Mouse (Mus musculus) intestine, embryonic 16.5 days (tissue): ENCODE results near the gene Lgals8. TPM values are rescaled to one million over a fixed set of nuclear protein-coding genes. Genes with fewer than 3 reads are reported as not detected.

Experiments used
- ATAC-seq: fragments of 200-750 bp; cut with Nextera tagmentation; 2 replicates; pipeline ENCODE4 v1.8.0; 2017; ENCODE audit warnings: moderate TSS enrichment, moderate library complexity
- H3K27ac ChIP-seq: fragments of 300-500 bp; sonication (generic); 2 replicates; pipeline ENCODE4 v1.5.1; 2014; ENCODE audit warnings: mild to moderate bottlenecking, low read length
- H3K27me3 ChIP-seq: fragments of 300-500 bp; sonication (generic); replicated peaks from 2 replicates; pipeline ENCODE4 v1.6.1; 2014; ENCODE audit warnings: low read length, control low read depth, mixed read lengths; ENCODE audit not compliant: control insufficient read depth, insufficient read depth
- H3K36me3 ChIP-seq: fragments of 300-500 bp; sonication (generic); 2 replicates; pipeline ENCODE4 v1.6.1; 2014; ENCODE audit warnings: low read length, control low read depth; ENCODE audit not compliant: control insufficient read depth, insufficient read depth
- H3K4me1 ChIP-seq: fragments of 300-500 bp; sonication (generic); 2 replicates; pipeline ENCODE4 v1.6.1; 2014; ENCODE audit warnings: low read length, control low read depth, mixed read lengths; ENCODE audit not compliant: control insufficient read depth, insufficient read depth
- H3K4me2 ChIP-seq: fragments of 300-500 bp; sonication (generic); 2 replicates; pipeline ENCODE4 v1.6.1; 2014; ENCODE audit warnings: low read depth, low read length, control low read depth
- H3K4me3 ChIP-seq: fragments of 300-500 bp; sonication (generic); 2 replicates; pipeline ENCODE4 v1.5.1; 2014; ENCODE audit warnings: mild to moderate bottlenecking, low read length
- H3K9ac ChIP-seq: fragments of 300-500 bp; sonication (generic); 2 replicates; pipeline ENCODE4 v1.6.1; 2014; ENCODE audit warnings: low read depth, low read length
- H3K9me3 ChIP-seq: fragments of 300-500 bp; sonication (generic); 2 replicates; pipeline ENCODE4 v1.6.1; 2016; ENCODE audit warnings: low read length, control low read depth; ENCODE audit not compliant: control insufficient read depth
- WGBS: fragments of 180-500 bp; shearing (Covaris S2); extraction: QIAGEN DNeasy Blood & Tissue Kit; methylation state at CpG from one replicate; pipeline ENCODE4 v1.1.7; 2014; 5-methylcytosine and 5-hydroxymethylcytosine counted together
- polyA plus RNA-seq: library from polyadenylated mRNA; unstranded; fragments of >200 nt; fragmentation: Nextera tagmentation; extraction: Ambion mirVana; gene quantifications from 2 replicates; pipeline ENCODE4 v1.2.1, GENCODE M21; 2015

Gene Lgals8
- polyA plus RNA-seq, 1 experiment from 2014 or later = 39.3 TPM

GRCm38 (mm10) chr13:12494750-12495149 is 30.0 kb upstream of the Lgals8 start:
- Histone ChIP-seq H3K9ac (no peak overlapping the region), H3K36me3 (no peaks in the 10 kb centered on the region), H3K27me3 (no peaks in the 10 kb centered on the region), H3K27ac (no peak overlapping the region), H3K4me2 (no peak overlapping the region), H3K4me3 (no peak overlapping the region), H3K4me1 (no peaks in the 10 kb centered on the region), H3K9me3 (no peaks in the 10 kb centered on the region)
- ATAC-seq = no peak
- 84% methylated on average over 9 of the region's 9 CpGs for WGBS

- Histone ChIP-seq H3K9me3 (no peaks in the 10 kb centered on the region), H3K27me3 (no peaks in the 10 kb centered on the region), H3K4me1 (no peaks in the 10 kb centered on the region), H3K4me3 (no peak overlapping the region), H3K27ac (no peak overlapping the region), H3K9ac (no peak overlapping the region), H3K36me3 (no peaks in the 10 kb centered on the region), H3K4me2 (no peak overlapping the region)
- no peak for ATAC-seq
- 85% methylated on average over 3 of the region's 3 CpGs for WGBS
These were observed 27.8 kb upstream of the Lgals8 start for GRCm38 (mm10) chr13:12492515-12492914.

- Histone ChIP-seq H3K27ac (no peak overlapping the region), H3K27me3 (no peaks in the 10 kb centered on the region), H3K4me3 (no peak overlapping the region), H3K9ac (no peak overlapping the region), H3K4me2 (no peak overlapping the region), H3K4me1 (no peaks in the 10 kb centered on the region), H3K36me3 (no peaks in the 10 kb centered on the region), H3K9me3 (no peaks in the 10 kb centered on the region)
- 76% methylated on average over 7 of the region's 7 CpGs for WGBS
- ATAC-seq = no peak
These were observed 20.9 kb upstream of the Lgals8 start for GRCm38 (mm10) chr13:12485640-12486039.

DNA sequence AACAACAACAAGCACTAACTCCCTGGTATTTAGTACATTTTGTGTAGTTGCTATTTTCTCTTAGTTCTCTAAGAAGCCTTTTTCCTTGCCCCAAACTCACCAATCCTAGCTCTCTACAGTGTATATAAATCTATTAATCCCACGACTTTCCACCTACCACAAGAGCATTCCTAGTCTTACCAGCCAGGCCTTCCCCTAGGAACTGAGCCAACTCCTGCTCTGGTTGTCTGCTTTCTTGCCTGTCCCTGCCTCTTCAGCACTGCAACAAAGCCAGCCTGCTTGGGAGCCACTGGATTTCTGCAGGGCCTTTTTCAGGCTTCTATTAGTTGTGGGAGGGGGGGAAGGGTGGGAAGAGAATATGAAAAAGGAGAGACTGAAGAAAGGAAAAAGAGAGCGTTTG is 20.5 kb upstream of the Lgals8 start:
- no peaks in the 10 kb centered on the region for H3K27me3 ChIP-seq
- H3K9me3 ChIP-seq = no peaks in the 10 kb centered on the region
- no peaks in the 10 kb centered on the region for H3K4me1 ChIP-seq
- WGBS = 55% methylated on average over 2 of the region's 2 CpGs
- H3K9ac ChIP-seq = no peak overlapping the region
- ATAC-seq = no peak
- H3K4me3 ChIP-seq = no peak overlapping the region
- no peak overlapping the region for H3K4me2 ChIP-seq
- H3K27ac ChIP-seq = no peak overlapping the region
- no peaks in the 10 kb centered on the region for H3K36me3 ChIP-seq

DNA sequence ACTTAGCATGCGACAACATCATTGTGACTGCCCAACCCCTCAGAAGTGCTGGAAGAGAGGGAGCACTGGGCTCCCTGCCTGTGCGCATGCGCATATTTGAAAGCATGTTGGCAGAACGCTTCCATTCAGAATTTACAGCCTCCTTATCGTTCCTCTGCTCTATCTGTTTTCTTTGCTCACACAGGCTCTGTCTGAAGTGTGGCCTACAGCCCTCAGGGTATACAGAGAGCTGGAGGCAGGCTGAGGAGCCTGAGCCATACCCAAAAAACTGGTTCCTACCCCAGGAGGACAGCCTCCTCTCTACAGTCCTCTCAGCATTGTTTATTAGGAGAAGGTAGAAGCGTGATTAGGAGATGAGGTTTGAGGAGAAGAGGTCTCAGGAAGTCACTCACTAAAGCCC is 15.1 kb upstream of the Lgals8 start:
- no peak overlapping the region for H3K27ac ChIP-seq
- ATAC-seq = peak; percentile 63; the same call in 1 of the 2 replicates
- WGBS = 65% methylated on average over 6 of the region's 6 CpGs
- H3K9me3 ChIP-seq = no peaks in the 10 kb centered on the region
- H3K4me1 ChIP-seq = no peaks in the 10 kb centered on the region
- no peak overlapping the region for H3K4me3 ChIP-seq
- no peak overlapping the region for H3K9ac ChIP-seq
- H3K36me3 ChIP-seq = no peaks in the 10 kb centered on the region
- no peak overlapping the region for H3K4me2 ChIP-seq
- no peaks in the 10 kb centered on the region for H3K27me3 ChIP-seq

- no peak overlapping the region for H3K27ac ChIP-seq
These were observed 13.6 kb upstream of the Lgals8 start for GRCm38 (mm10) chr13:12478301-12478700.

DNA sequence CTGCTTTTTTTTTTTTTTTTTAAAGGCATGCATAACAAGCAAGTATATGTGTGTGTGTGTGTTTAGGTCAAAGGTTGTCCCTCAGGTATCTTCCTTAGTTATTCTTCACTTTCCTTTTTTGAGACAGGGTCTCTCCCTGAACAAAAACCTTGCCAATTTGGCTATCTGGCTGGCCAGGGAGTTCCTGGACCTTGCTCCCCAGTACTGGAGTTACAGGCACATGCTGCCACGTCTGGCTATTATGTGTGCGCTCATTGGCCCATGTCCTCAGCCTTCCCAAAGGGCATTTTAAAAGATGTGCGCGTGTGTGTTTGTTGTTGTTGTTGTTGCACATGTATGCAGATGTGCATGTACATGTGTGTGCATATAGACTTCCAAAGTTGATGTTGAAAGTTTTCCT is 12.1 kb upstream of the Lgals8 start:
- no peak overlapping the region for H3K9ac ChIP-seq
- H3K9me3 ChIP-seq = no peaks in the 10 kb centered on the region
- H3K4me3 ChIP-seq = no peak overlapping the region
- no peaks in the 10 kb centered on the region for H3K4me1 ChIP-seq
- ATAC-seq = no peak
- 94% methylated on average over 4 of the region's 4 CpGs for WGBS
- H3K27me3 ChIP-seq = no peaks in the 10 kb centered on the region
- H3K36me3 ChIP-seq = no peaks in the 10 kb centered on the region
- no peak overlapping the region for H3K4me2 ChIP-seq
- H3K27ac ChIP-seq = no peak overlapping the region

More at GRCm38 (mm10) chr13:12478301-12478700, 13.6 kb upstream of the Lgals8 start:
- H3K36me3 ChIP-seq = no peaks in the 10 kb centered on the region
- no peak overlapping the region for H3K4me3 ChIP-seq
- no peak overlapping the region for H3K4me2 ChIP-seq
- no peaks in the 10 kb centered on the region for H3K27me3 ChIP-seq
- WGBS = 80% methylated on average over 15 of the region's 15 CpGs
- no peaks in the 10 kb centered on the region for H3K4me1 ChIP-seq
- no peaks in the 10 kb centered on the region for H3K9me3 ChIP-seq
- no peak overlapping the region for H3K9ac ChIP-seq
- ATAC-seq = no peak

DNA sequence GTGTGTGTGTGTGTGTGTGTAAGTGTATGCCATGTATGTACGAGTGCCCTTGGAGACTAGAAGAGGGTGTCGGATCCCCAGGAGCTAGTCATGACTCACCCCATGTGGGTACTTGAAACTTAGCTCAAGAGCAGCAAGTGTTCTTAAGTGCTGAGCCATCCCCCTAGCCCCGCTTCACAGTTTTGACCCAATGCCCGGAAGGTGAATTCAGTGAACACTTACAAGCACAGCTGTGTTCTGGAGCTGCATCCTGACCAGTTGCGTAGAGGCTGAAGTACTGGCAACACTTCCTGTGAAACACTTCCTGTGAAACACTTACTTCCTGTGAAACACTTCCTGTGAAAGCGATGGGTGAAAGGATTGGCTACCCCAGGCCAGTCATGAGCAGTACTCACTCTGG is 10.5 kb upstream of the Lgals8 start:
- no peak overlapping the region for H3K4me2 ChIP-seq
- H3K4me3 ChIP-seq = no peak overlapping the region
- H3K9me3 ChIP-seq = no peaks in the 10 kb centered on the region
- WGBS = 90% methylated on average over 6 of the region's 6 CpGs
- no peaks in the 10 kb centered on the region for H3K4me1 ChIP-seq
- no peaks in the 10 kb centered on the region for H3K27me3 ChIP-seq
- ATAC-seq = no peak
- no peak overlapping the region for H3K27ac ChIP-seq
- no peak overlapping the region for H3K9ac ChIP-seq
- H3K36me3 ChIP-seq = no peaks in the 10 kb centered on the region

DNA sequence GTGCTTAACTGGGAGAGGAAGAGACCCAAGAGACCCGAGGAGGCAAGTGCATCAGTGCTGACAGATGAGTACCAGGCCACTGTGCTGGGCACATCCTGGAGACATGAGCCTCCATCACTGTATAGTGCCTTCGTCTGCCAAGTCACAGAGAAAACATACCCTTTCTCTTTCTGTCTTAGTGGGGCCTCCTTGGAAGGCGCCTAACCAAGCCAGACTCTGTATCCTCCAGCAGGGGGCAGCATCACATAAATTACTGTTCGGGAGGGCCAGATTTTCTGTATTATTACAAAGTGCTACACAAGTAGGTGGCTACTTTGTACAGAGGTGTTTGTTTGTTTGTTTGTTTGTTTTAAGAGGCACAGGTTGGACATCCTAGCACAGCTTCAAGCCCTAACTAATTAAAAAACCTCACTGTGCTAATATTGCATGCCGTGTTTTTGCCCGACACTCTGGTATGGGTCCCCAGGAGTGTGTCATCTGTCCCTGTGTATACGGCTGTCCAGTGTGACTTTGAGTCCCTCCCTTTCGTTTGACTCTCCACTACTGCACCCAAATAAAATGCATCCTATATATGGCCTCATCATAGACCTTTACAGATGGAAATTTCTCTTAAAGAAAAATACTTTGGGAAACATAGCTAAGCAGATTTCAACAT is 9.1 kb upstream of the Lgals8 start:
- Histone ChIP-seq H3K27ac (no peak overlapping the region), H3K9me3 (no peaks in the 10 kb centered on the region), H3K9ac (no peak overlapping the region), H3K27me3 (no peaks in the 10 kb centered on the region), H3K36me3 (no peaks in the 10 kb centered on the region), H3K4me3 (no peak overlapping the region), H3K4me1 (no peaks in the 10 kb centered on the region), H3K4me2 (no peak overlapping the region)
- WGBS = 33% methylated on average over 8 of the region's 8 CpGs
- ATAC-seq = peak; percentile 71

DNA sequence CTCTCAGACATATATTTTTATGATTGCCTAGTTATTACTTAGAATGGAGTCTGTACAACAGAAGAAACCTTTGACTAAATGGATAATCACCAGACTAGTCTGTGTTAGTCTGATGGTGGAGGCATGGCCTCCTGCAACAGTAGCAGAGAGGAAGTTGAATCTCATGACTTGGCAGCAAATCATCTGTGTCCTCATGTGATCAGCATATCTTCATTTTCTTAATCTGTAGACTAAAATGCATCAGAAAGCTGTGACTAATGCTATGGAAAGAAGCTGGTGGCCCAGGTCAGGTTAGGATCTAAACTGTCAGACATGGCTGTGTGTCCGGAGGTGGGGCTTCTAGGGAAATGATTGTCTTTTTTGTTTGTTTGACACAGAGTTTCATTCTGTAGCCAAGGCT is 3.7 kb upstream of the Lgals8 start:
- no peaks in the 10 kb centered on the region for H3K4me1 ChIP-seq
- H3K27me3 ChIP-seq = no peaks in the 10 kb centered on the region
- no peak overlapping the region for H3K27ac ChIP-seq
- no peak overlapping the region for H3K9ac ChIP-seq
- no peak for ATAC-seq
- H3K36me3 ChIP-seq = no peaks in the 10 kb centered on the region
- H3K9me3 ChIP-seq = no peaks in the 10 kb centered on the region
- H3K4me3 ChIP-seq = no peak overlapping the region
- 74% methylated on average over 1 of the region's 1 CpGs for WGBS
- H3K4me2 ChIP-seq = no peak overlapping the region
